Mouse (Mus musculus) heart, adult 2 months (tissue): ENCODE data around the gene 4921536K21Rik.

Experiments used
- CTCF ChIP-seq: fragments of 200-600 bp; IDR thresholded peaks from 2 replicates; pipeline ENCODE4 v1.8.1; 2022; ENCODE audit warnings: antibody characterized with exemption, mild to moderate bottlenecking, moderate library complexity
- EP300 ChIP-seq: fragments of 200-500 bp; IDR thresholded peaks from 2 replicates; pipeline ENCODE4 v1.6.1; 2011; ENCODE audit warnings: low read depth, low read length, control low read depth; ENCODE audit not compliant: insufficient read depth

DNA sequence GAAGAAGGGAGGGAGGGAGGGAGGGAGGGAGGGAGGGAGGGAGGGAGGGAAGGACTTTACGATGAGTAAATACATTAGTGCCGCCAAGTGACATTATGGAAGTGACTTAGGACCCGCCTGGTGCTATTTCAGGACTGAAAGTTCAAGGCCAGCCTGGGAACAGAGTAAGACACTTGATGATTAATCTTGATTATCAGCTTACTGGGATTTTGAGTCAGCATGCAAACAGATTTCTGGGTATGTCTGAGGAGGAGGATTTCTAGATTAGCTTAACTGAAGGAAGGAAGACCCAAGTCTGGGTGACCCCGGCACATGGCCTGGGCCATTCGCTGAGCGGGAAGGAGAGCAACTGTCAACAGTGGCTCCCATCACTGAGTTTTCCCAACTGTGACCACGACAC lies 25.6 kb upstream of the 4921536K21Rik start:
- TF ChIP-seq EP300 (no peak), CTCF (no peak)
